Mouse (Mus musculus) limb, embryonic 10.5 days (tissue): ENCODE measurements around the gene Hs3st4. TPM values are rescaled to one million over a fixed set of nuclear protein-coding genes. Genes with fewer than 3 reads are reported as not detected.

Experiments
- DNase-seq: peaks from one replicate; pipeline ENCODE4 v3.0.0-alpha.2; 2017; ENCODE audit warnings: low spot score
- H3K27ac ChIP-seq: fragments of 300-500 bp; sonication (generic); 2 replicates; pipeline ENCODE4 v1.5.1; 2016; ENCODE audit warnings: mild to moderate bottlenecking
- H3K27me3 ChIP-seq: fragments of 300-500 bp; sonication (generic); 2 replicates; pipeline ENCODE4 v1.6.1; 2016; ENCODE audit warnings: low read depth, mild to moderate bottlenecking; ENCODE audit not compliant: poor library complexity, severe bottlenecking
- H3K36me3 ChIP-seq: fragments of 300-500 bp; sonication (generic); 2 replicates; pipeline ENCODE4 v1.6.1; 2016; ENCODE audit warnings: mild to moderate bottlenecking, moderate library complexity
- H3K4me1 ChIP-seq: fragments of 300-500 bp; sonication (generic); 2 replicates; pipeline ENCODE4 v1.6.1; 2016
- H3K4me3 ChIP-seq: fragments of 300-500 bp; sonication (generic); 2 replicates; pipeline ENCODE4 v1.5.1; 2016; ENCODE audit warnings: mild to moderate bottlenecking, moderate library complexity
- H3K9me3 ChIP-seq: fragments of 300-500 bp; sonication (generic); replicated peaks from 2 replicates; pipeline ENCODE4 v1.6.1; 2016; ENCODE audit warnings: mild to moderate bottlenecking
- WGBS: fragments of 180-500 bp; shearing (Covaris S2); methylation state at CpG from one replicate; pipeline ENCODE4 v1.1.7; 2016; 5-methylcytosine and 5-hydroxymethylcytosine counted together
- polyA plus RNA-seq: library from polyadenylated mRNA; unstranded; fragments of >200 nt; fragmentation: Nextera tagmentation; extraction: Ambion mirVana; gene quantifications from 2 replicates; pipeline ENCODE4 v1.2.1, GENCODE M21; 2016

The Hs3st4 gene
- not detected in 2 replicates for polyA plus RNA-seq

DNA sequence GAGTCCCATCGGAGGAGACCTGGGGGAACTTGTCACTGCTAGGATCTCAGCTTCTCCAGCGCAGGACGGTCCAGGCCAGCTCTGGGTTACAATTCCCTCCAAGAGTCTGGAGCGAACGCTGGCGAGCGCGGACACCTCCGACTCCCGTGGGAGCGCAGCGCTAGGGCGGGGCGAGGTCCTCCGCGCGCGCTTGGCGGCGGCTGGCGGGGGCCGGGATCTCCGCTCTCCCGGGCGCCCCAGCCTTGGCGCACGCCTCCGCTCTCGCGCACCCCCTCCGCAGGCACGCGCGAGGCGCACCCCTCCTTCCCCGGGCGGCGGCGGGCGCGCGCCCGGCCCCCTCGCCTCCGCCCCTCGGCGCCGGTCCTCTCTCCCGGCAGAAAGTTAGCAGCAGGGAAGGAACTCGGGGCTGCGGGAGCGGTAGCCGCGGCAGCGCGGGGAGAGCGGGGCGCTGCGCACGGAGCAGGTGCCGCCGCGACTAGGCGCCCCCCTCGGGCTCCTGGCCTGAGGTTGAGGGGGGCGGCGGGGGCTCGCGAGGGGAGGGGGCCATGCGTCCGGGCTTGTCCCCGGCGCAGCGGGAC is at the start of gene Hs3st4:
Gene Hs3st4 (plus strand): TSS at position 409 of the 578 bp plus-strand sequence.
- Histone ChIP-seq H3K4me3 (peak within 1 kb of the TSS; percentile 67), H3K9me3 (no peaks in the 10 kb centered on the region), H3K36me3 (no peaks in the 10 kb centered on the region), H3K27me3 (peaks cover 87% of the 10 kb centered on the region), H3K4me1 (peaks cover 16% of the 10 kb centered on the region), H3K27ac (peak within 1 kb of the TSS; percentile 26; the same call in 1 of the 2 replicates)
- WGBS: under 1% methylated on average over 64 of the region's 74 CpGs
- DNase-seq: peak; percentile 52

DNA sequence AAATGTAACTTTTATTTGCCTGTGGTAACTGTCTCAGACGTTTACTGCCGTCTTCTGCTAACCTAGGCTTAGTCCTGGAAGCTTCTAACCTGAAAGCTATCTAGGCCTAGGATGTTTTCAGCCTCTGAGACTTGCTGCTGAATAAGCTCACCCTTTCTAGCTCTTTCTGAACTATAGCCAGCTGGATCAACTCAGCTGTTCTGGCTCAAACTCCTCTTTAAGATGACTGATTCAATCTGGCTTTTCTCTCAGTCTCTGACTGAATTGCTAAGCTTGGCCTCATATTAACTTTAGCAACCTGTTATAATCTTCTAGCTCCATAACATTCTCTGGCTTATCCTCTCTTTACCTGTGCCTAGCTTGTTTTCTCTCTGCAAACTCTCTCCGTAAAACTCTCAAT is 35.8 kb upstream of the Hs3st4 start:
- no peak for DNase-seq
- no peaks in the 10 kb centered on the region for H3K4me1 ChIP-seq
- H3K4me3 ChIP-seq: no peak overlapping the region
- no peaks in the 10 kb centered on the region for H3K9me3 ChIP-seq
- 73% methylated on average over 3 of the region's 3 CpGs for WGBS
- no peak overlapping the region for H3K27ac ChIP-seq
- H3K36me3 ChIP-seq: no peaks in the 10 kb centered on the region
- H3K27me3 ChIP-seq: no peaks in the 10 kb centered on the region

DNA sequence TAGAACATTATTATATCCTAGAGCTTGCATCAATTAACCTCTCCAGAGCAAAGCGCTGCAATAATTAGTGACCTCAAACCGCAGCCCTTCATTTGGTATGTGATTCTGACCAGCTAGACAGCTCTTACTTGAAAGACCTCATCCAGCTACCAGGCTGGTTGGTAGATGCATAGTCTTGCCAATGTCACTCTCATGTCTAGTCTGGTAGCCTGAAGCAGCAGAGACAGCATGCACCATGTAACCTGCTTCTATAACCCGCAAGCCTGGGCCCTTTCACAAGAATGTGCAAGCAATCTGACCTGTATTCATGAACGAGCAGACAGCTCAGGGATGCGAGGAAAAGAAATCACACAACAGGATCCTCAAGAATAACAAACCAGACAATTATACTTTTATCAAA is 19.6 kb upstream of the Hs3st4 start:
- H3K27ac ChIP-seq: no peak overlapping the region
- H3K4me1 ChIP-seq: no peaks in the 10 kb centered on the region
- 91% methylated on average over 5 of the region's 5 CpGs for WGBS
- H3K27me3 ChIP-seq: no peaks in the 10 kb centered on the region
- no peaks in the 10 kb centered on the region for H3K36me3 ChIP-seq
- H3K9me3 ChIP-seq: no peaks in the 10 kb centered on the region
- no peak overlapping the region for H3K4me3 ChIP-seq
- DNase-seq: no peak

DNA sequence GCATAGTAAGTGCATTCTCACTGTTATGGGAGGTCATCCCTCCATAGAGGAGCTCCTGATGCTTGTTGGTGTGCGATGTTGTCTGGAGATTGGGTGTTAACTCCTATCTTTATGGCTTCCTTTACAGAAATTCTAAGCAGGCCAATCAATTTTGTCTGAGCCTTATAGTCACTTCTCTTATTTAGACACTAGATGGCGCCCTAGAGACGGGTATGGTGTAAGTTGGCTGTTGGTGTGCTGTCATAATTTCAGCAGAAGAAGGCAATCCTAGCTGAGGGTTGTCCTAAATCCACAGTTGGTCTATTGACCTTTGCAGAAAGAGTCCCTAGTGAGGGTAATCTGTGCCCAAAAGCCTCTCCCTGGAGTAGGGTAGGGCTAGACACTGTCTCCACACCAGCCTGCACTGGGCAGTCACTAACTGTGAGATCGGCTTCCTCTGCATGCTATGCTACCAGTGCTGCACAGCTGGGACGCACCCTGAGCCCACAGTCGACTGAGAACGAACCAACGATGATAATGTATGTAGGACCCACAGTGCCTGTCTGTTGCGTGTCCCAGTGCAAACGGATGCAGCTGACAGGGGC is 18.0 kb upstream of the Hs3st4 start:
- Histone ChIP-seq H3K27ac (no peak overlapping the region), H3K4me3 (no peak overlapping the region), H3K9me3 (no peaks in the 10 kb centered on the region), H3K27me3 (no peaks in the 10 kb centered on the region), H3K36me3 (no peaks in the 10 kb centered on the region), H3K4me1 (no peaks in the 10 kb centered on the region)
- no peak for DNase-seq
- WGBS: 44% methylated on average over 10 of the region's 10 CpGs

DNA sequence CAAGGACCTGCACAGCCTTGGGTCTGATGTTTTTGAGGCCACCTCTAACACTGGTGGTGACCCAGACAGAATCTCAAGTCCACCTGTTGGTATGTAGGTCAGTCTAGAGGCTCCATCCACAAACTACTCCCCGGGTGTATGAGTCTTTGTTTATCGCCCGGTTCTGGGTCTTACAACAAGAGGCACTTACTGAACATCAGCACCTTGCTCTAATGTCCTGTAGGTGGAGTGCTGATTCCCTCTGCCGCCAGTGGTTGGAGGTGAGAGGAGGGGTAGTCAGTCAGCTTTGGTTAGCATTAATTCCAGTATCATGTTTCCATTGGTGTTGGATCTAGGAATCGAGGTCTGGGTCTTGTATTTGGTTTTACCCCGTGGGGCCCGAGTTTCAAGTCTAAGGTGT is 17.2 kb upstream of the Hs3st4 start:
- no peaks in the 10 kb centered on the region for H3K9me3 ChIP-seq
- H3K4me1 ChIP-seq: no peaks in the 10 kb centered on the region
- H3K4me3 ChIP-seq: no peak overlapping the region
- no peaks in the 10 kb centered on the region for H3K36me3 ChIP-seq
- no peak overlapping the region for H3K27ac ChIP-seq
- no peaks in the 10 kb centered on the region for H3K27me3 ChIP-seq
- DNase-seq: no peak
- 71% methylated on average over 7 of the region's 7 CpGs for WGBS

GRCm38 (mm10) chr7:123975441-123975840 is 7.2 kb upstream of the Hs3st4 start:
- Histone ChIP-seq H3K4me1 (no peaks in the 10 kb centered on the region), H3K36me3 (no peaks in the 10 kb centered on the region), H3K4me3 (no peak overlapping the region), H3K9me3 (no peaks in the 10 kb centered on the region), H3K27me3 (peaks cover 17% of the 10 kb centered on the region), H3K27ac (no peak overlapping the region)
- DNase-seq: no peak
- 78% methylated on average over 7 of the region's 7 CpGs for WGBS

GRCm38 (mm10) chr7:123981435-123981834 is 1.2 kb upstream of the Hs3st4 start:
- H3K9me3 ChIP-seq: no peaks in the 10 kb centered on the region
- no peak for DNase-seq
- WGBS: 50% methylated on average over 7 of the region's 7 CpGs
- no peaks in the 10 kb centered on the region for H3K36me3 ChIP-seq
- H3K4me1 ChIP-seq: peaks cover 16% of the 10 kb centered on the region
- no peak overlapping the region for H3K27ac ChIP-seq
- H3K4me3 ChIP-seq: no peak overlapping the region
- peaks cover 76% of the 10 kb centered on the region for H3K27me3 ChIP-seq

- 6% methylated on average over 5 of the region's 5 CpGs for WGBS
- DNase-seq: peak; percentile 37
- Histone ChIP-seq H3K9me3 (no peaks in the 10 kb centered on the region), H3K4me3 (peak overlapping the region; percentile 67), H3K27ac (no peak overlapping the region), H3K27me3 (peaks cover 82% of the 10 kb centered on the region), H3K4me1 (peaks cover 16% of the 10 kb centered on the region), H3K36me3 (no peaks in the 10 kb centered on the region)
Measured at GRCm38 (mm10) chr7:123982010-123982409, 659 bp upstream of the Hs3st4 start.

GRCm38 (mm10) chr7:123983177-123984046 is 743 bp downstream of the Hs3st4 start:
- Histone ChIP-seq H3K27ac (peak overlapping the region; percentile 26; the same call in 1 of the 2 replicates), H3K36me3 (no peaks in the 10 kb centered on the region), H3K27me3 (peaks cover 87% of the 10 kb centered on the region), H3K4me1 (peaks cover 16% of the 10 kb centered on the region), H3K9me3 (no peaks in the 10 kb centered on the region), H3K4me3 (peak overlapping the region; percentile 67)
- 3% methylated on average over 97 of the region's 97 CpGs for WGBS
- DNase-seq: peak; percentile 54

DNA sequence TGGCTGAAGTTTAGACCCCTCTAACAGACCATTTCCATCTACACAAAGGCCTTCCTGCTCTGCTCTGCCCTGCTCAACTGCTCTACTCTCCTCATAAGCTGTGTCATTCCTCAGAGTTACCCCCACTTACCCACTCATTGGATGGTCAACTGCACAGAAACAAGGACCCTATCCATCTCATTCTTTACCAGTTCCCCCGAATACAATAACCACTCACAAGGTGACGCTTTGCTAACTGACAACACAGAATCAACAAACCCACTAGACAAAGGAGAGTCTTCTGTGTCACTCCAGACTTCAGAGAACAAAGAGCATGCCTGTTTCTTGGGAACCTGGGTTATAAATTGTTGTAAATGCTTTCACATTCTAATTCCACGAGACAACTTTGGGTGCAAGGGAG is 9.5 kb downstream of the Hs3st4 start:
- 86% methylated on average over 3 of the region's 3 CpGs for WGBS
- H3K27ac ChIP-seq: no peak overlapping the region
- peaks cover 17% of the 10 kb centered on the region for H3K27me3 ChIP-seq

DNA sequence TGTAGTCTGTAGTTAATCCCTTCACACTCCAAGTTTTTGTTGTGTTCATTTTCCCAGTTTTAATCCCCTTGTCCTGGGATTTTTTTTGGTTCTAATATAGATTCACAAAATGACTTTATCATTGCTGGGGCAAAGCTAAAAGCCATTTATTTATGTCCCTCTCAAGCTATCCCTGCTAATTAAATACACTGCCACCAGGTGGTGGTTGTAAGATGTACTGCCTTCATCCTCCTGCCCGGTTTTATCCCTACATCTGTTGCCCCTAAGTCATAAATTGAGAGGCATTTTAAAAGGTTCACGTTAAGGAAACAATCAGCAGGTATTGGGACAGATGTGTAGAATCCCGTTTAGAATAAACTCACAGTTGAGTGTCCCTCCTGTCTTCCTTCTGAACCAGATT is 14.6 kb downstream of the Hs3st4 start:
- Histone ChIP-seq H3K27me3 (no peaks in the 10 kb centered on the region), H3K27ac (no peak overlapping the region), H3K36me3 (no peaks in the 10 kb centered on the region), H3K4me3 (no peak overlapping the region), H3K9me3 (no peaks in the 10 kb centered on the region), H3K4me1 (no peaks in the 10 kb centered on the region)
- WGBS: 34% methylated on average over 3 of the region's 3 CpGs
- DNase-seq: no peak

More for the DNA sequence above, 9.5 kb downstream of the Hs3st4 start:
- Histone ChIP-seq H3K4me3 (no peak overlapping the region), H3K36me3 (no peaks in the 10 kb centered on the region), H3K9me3 (no peaks in the 10 kb centered on the region), H3K4me1 (no peaks in the 10 kb centered on the region)
- no peak for DNase-seq

GRCm38 (mm10) chr7:123998601-123999000 is 15.9 kb downstream of the Hs3st4 start:
- 75% methylated on average over 7 of the region's 7 CpGs for WGBS
- no peaks in the 10 kb centered on the region for H3K4me1 ChIP-seq
- H3K9me3 ChIP-seq: no peaks in the 10 kb centered on the region
- no peak for DNase-seq
- H3K36me3 ChIP-seq: no peaks in the 10 kb centered on the region
- no peaks in the 10 kb centered on the region for H3K27me3 ChIP-seq
- no peak overlapping the region for H3K4me3 ChIP-seq
- no peak overlapping the region for H3K27ac ChIP-seq

- Histone ChIP-seq H3K27ac (no peak overlapping the region), H3K4me1 (no peaks in the 10 kb centered on the region), H3K4me3 (no peak overlapping the region), H3K9me3 (no peaks in the 10 kb centered on the region), H3K27me3 (no peaks in the 10 kb centered on the region), H3K36me3 (no peaks in the 10 kb centered on the region)
- WGBS: 93% methylated on average over 5 of the region's 5 CpGs
- no peak for DNase-seq
Measured at GRCm38 (mm10) chr7:124026908-124027307, 44.2 kb downstream of the Hs3st4 start.
